Mouse (Mus musculus) G1E (cell line): ENCODE data around the gene Mertk.

ENCODE experiments used
- CTCF ChIP-seq: IDR thresholded peaks from 2 replicates; pipeline ENCODE4 v1.5.1; 2012; ENCODE audit warnings: low read depth, low read length, inconsistent platforms, mixed read lengths
- GATA1 ChIP-seq: IDR thresholded peaks from 2 replicates; pipeline ENCODE4 v1.6.1; 2012; ENCODE audit warnings: borderline replicate concordance, low read length, inconsistent platforms, mixed read lengths
- GATA2 ChIP-seq: IDR thresholded peaks from 2 replicates; pipeline ENCODE4 v1.6.1; 2012; ENCODE audit warnings: low read depth, low read length, inconsistent platforms, borderline replicate concordance
- POLR2AphosphoS5 ChIP-seq: IDR thresholded peaks from 2 replicates; pipeline ENCODE4 v1.6.1; 2012; ENCODE audit warnings: low read depth, low read length, inconsistent platforms; ENCODE audit not compliant: insufficient replicate concordance
- TAL1 ChIP-seq: conservative IDR thresholded peaks from 2 replicates; pipeline ENCODE4 v1.6.1; 2012; ENCODE audit warnings: low read depth, low read length, inconsistent platforms, mixed read lengths

DNA sequence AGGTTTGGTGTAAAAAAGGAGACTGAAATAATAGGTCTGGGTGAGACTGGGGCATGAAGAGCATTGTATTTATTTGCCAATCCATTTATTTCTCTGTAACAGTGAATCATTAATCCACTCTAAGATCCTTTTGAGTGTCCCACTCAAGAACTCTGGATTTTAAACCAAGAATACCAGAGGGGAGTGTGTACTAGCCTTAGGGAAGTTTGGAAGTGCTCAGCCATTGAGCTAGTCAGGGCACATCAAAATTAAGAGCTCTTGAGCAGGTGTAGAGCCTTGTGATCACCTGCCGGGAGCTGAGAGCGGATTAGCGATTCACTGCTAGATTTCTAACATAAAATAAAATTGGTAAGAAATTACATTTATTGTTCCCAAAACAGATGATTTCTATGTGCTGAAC is 139.9 kb downstream of the Mertk start:
- TF ChIP-seq CTCF, result no peak
- TF ChIP-seq TAL1, result no peak
- no peak for TF ChIP-seq POLR2AphosphoS5
- TF ChIP-seq GATA1, result no peak
- no peak for TF ChIP-seq GATA2
